Mouse (Mus musculus): ENCODE measurements around the gene A430033K04Rik. TPM values are rescaled to one million over a fixed set of nuclear protein-coding genes. Genes with fewer than 3 reads are reported as not detected.

Gene A430033K04Rik
- polyA plus RNA-seq, 1 experiment from 2014 or later: 5.7 TPM

Small RNA genes lying within 50 kb of the gene (microRNA-seq; reads per million reads assigned to microRNA genes)
- not detected for gene Gm24082

Other genes starting within 250 kb of the A430033K04Rik start
- 7.6 and 9.0 TPM in 2 replicates for gene Zfp157, start 181.4 kb upstream of the A430033K04Rik start, polyA plus RNA-seq (2016; fragmentation: Nextera tagmentation; extraction: Ambion mirVana)
- not detected in 2 replicates for gene 1700123K08Rik, start 58.1 kb upstream of the A430033K04Rik start, polyA plus RNA-seq (2016; fragmentation: Nextera tagmentation; extraction: Ambion mirVana)
- 22.6 and 22.8 TPM in 2 replicates for gene Zfp68, start 3.1 kb upstream of the A430033K04Rik start, polyA plus RNA-seq (2016; fragmentation: Nextera tagmentation; extraction: Ambion mirVana)
- 8.1 and 9.7 TPM in 2 replicates for gene Fam20c, start 131.7 kb downstream of the A430033K04Rik start, polyA plus RNA-seq (2016; fragmentation: Nextera tagmentation; extraction: Ambion mirVana)
- not detected in 2 replicates for gene Gm5294, start 197.2 kb downstream of the A430033K04Rik start, polyA plus RNA-seq (2016; fragmentation: Nextera tagmentation; extraction: Ambion mirVana)

Data from liver, embryonic 12.5 days (tissue).